Mouse (Mus musculus) adipocyte (in vitro differentiated cells): ENCODE data around the gene Tgm5.
"Not testable (repeated sequence)": the region's sequence is repeated elsewhere in the genome, so short reads cannot be mapped to it uniquely, and the experiment has no call there.

Source experiments
- DNase-seq: peaks from one replicate; pipeline ENCODE4 v3.0.0-alpha.2; 2016; ENCODE audit warnings: low spot score

The Tgm5 gene

GRCm38 (mm10) chr2:121039382-121039781 lies 46.3 kb downstream of the Tgm5 start:
- DNase-seq: no peak

- DNase-seq: not testable (repeated sequence)
These were observed 46.8 kb downstream of the Tgm5 start for GRCm38 (mm10) chr2:121038851-121039250.

GRCm38 (mm10) chr2:121036733-121037341 lies 48.8 kb downstream of the Tgm5 start, which contains the start of gene Epb42:
Gene Epb42 (minus strand): TSS chr2:121037072.
- no peak for DNase-seq

- no peak for DNase-seq
These were observed 62.7 kb downstream of the Tgm5 start for GRCm38 (mm10) chr2:121022918-121023317.

GRCm38 (mm10) chr2:121017151-121017550 lies 68.5 kb downstream of the Tgm5 start:
- no peak for DNase-seq

- DNase-seq: no peak
These were observed 69.4 kb downstream of the Tgm5 start for GRCm38 (mm10) chr2:121016226-121016625.

- DNase-seq: no peak
These were observed 70.1 kb downstream of the Tgm5 start for GRCm38 (mm10) chr2:121015507-121015906.

- no peak for DNase-seq
These were observed 73.0 kb downstream of the Tgm5 start for GRCm38 (mm10) chr2:121012676-121013075.

GRCm38 (mm10) chr2:121009071-121009677 lies 76.5 kb downstream of the Tgm5 start:
- no peak for DNase-seq

- no peak for DNase-seq
These were observed 77.0 kb downstream of the Tgm5 start for GRCm38 (mm10) chr2:121008664-121009007.

GRCm38 (mm10) chr2:121007925-121008663 lies 77.5 kb downstream of the Tgm5 start, which contains the start of gene Ccndbp1:
Gene Ccndbp1 (plus strand): TSS chr2:121008403.
- DNase-seq: peak; percentile 97

- DNase-seq: no peak
These were observed 78.7 kb downstream of the Tgm5 start for GRCm38 (mm10) chr2:121006986-121007385.

- DNase-seq: no peak
These were observed 81.4 kb downstream of the Tgm5 start for GRCm38 (mm10) chr2:121004018-121004811.

GRCm38 (mm10) chr2:121003586-121003985 lies 82.1 kb downstream of the Tgm5 start:
- DNase-seq: no peak

GRCm38 (mm10) chr2:120998863-120999262 lies 86.8 kb downstream of the Tgm5 start:
- DNase-seq: no peak

GRCm38 (mm10) chr2:120996607-120997006 lies 89.0 kb downstream of the Tgm5 start:
- not testable (repeated sequence) for DNase-seq
